Mouse (Mus musculus) lung, embryonic 16.5 days (tissue): ENCODE results near the gene Ube2v1. TPM values are rescaled to one million over a fixed set of nuclear protein-coding genes. Genes with fewer than 3 reads are reported as not detected.

Experiments
- ATAC-seq: fragments of 200-750 bp; cut with Nextera tagmentation; 2 replicates; pipeline ENCODE4 v1.8.0; 2017; ENCODE audit warnings: low read depth, mild to moderate bottlenecking, moderate library complexity
- H3K27ac ChIP-seq: fragments of 300-500 bp; sonication (generic); 2 replicates; pipeline ENCODE4 v1.5.1; 2014; ENCODE audit warnings: mild to moderate bottlenecking, control low read depth, low read length
- H3K27me3 ChIP-seq: fragments of 300-500 bp; sonication (generic); 2 replicates; pipeline ENCODE4 v1.6.1; 2014; ENCODE audit warnings: low read depth, low read length, mixed read lengths; ENCODE audit not compliant: control insufficient read depth, insufficient read depth
- H3K36me3 ChIP-seq: fragments of 300-500 bp; sonication (generic); 2 replicates; pipeline ENCODE4 v1.6.1; 2014; ENCODE audit warnings: low read length; ENCODE audit not compliant: control insufficient read depth, insufficient read depth
- H3K4me1 ChIP-seq: fragments of 300-500 bp; sonication (generic); replicated peaks from 2 replicates; pipeline ENCODE4 v1.6.1; 2014; ENCODE audit warnings: low read length, mixed read lengths; ENCODE audit not compliant: control insufficient read depth, insufficient read depth
- H3K4me2 ChIP-seq: fragments of 300-500 bp; sonication (generic); 2 replicates; pipeline ENCODE4 v1.6.1; 2014; ENCODE audit warnings: low read depth, low read length, control low read depth
- H3K4me3 ChIP-seq: fragments of 300-500 bp; sonication (generic); 2 replicates; pipeline ENCODE4 v1.5.1; 2014; ENCODE audit warnings: mild to moderate bottlenecking, low read length, control low read depth
- H3K9ac ChIP-seq: fragments of 300-500 bp; sonication (generic); 2 replicates; pipeline ENCODE4 v1.6.1; 2014; ENCODE audit warnings: low read length, control low read depth
- H3K9me3 ChIP-seq: fragments of 300-500 bp; sonication (generic); 2 replicates; pipeline ENCODE4 v1.6.1; 2016; ENCODE audit warnings: low read length; ENCODE audit not compliant: control insufficient read depth
- WGBS: fragments of 180-500 bp; shearing (Covaris S2); extraction: QIAGEN DNeasy Blood & Tissue Kit; methylation state at CpG from one replicate; pipeline ENCODE4 v1.1.7; 2014; 5-methylcytosine and 5-hydroxymethylcytosine counted together
- polyA plus RNA-seq: library from polyadenylated mRNA; unstranded; fragments of >200 nt; fragmentation: Nextera tagmentation; extraction: Ambion mirVana; gene quantifications from 2 replicates; pipeline ENCODE4 v1.2.1, GENCODE M21; 2015

The Ube2v1 gene
- polyA plus RNA-seq, 1 experiment from 2014 or later, result 285 TPM

- Histone ChIP-seq H3K27ac (no peak overlapping the region), H3K4me1 (no peaks in the 10 kb centered on the region), H3K9ac (no peak overlapping the region), H3K27me3 (no peaks in the 10 kb centered on the region), H3K4me2 (no peak overlapping the region), H3K36me3 (no peaks in the 10 kb centered on the region), H3K9me3 (no peaks in the 10 kb centered on the region), H3K4me3 (no peak overlapping the region)
- no peak for ATAC-seq
- 81% methylated on average over 5 of the region's 5 CpGs for WGBS
Measured at GRCm38 (mm10) chr2:167668426-167668825, 36.5 kb upstream of the Ube2v1 start.

- Histone ChIP-seq H3K4me1 (peaks cover 7% of the 10 kb centered on the region), H3K36me3 (no peaks in the 10 kb centered on the region), H3K27ac (no peak overlapping the region), H3K4me2 (no peak overlapping the region), H3K9ac (no peak overlapping the region), H3K9me3 (no peaks in the 10 kb centered on the region), H3K4me3 (no peak overlapping the region), H3K27me3 (no peaks in the 10 kb centered on the region)
- WGBS, result 76% methylated on average over 18 of the region's 18 CpGs
- ATAC-seq, result no peak
Measured at GRCm38 (mm10) chr2:167665972-167666713, 34.2 kb upstream of the Ube2v1 start.

- H3K36me3 ChIP-seq, result no peaks in the 10 kb centered on the region
- H3K4me3 ChIP-seq, result no peak overlapping the region
- H3K9ac ChIP-seq, result no peak overlapping the region
- ATAC-seq, result no peak
- H3K4me1 ChIP-seq, result peaks cover 33% of the 10 kb centered on the region
- H3K27me3 ChIP-seq, result no peaks in the 10 kb centered on the region
- H3K4me2 ChIP-seq, result no peak overlapping the region
- WGBS, result 39% methylated on average over 6 of the region's 6 CpGs
- H3K9me3 ChIP-seq, result no peaks in the 10 kb centered on the region
- H3K27ac ChIP-seq, result no peak overlapping the region
Measured at GRCm38 (mm10) chr2:167662713-167663112, 30.8 kb upstream of the Ube2v1 start.

GRCm38 (mm10) chr2:167661270-167662203 is 29.6 kb upstream of the Ube2v1 start, which contains the start of gene Gm20431:
Gene Gm20431, minus strand, starts transcription at chr2:167661496.
- H3K36me3 ChIP-seq, result no peaks in the 10 kb centered on the region
- H3K27me3 ChIP-seq, result no peaks in the 10 kb centered on the region
- H3K4me3 ChIP-seq, result peak within 1 kb of the TSS; percentile 94
- WGBS, result under 1% methylated on average over 84 of the region's 110 CpGs
- H3K4me1 ChIP-seq, result peaks cover 33% of the 10 kb centered on the region
- H3K9ac ChIP-seq, result peak within 1 kb of the TSS; percentile 92
- ATAC-seq, result peak; percentile 97
- peak within 1 kb of the TSS; percentile 68 for H3K27ac ChIP-seq
- peak within 1 kb of the TSS; percentile 96 for H3K4me2 ChIP-seq
- H3K9me3 ChIP-seq, result no peaks in the 10 kb centered on the region

- Histone ChIP-seq H3K27ac (peak overlapping the region; percentile 68), H3K9ac (peak overlapping the region; percentile 92), H3K4me3 (peak overlapping the region; percentile 94), H3K4me2 (peak overlapping the region; percentile 96), H3K9me3 (no peaks in the 10 kb centered on the region), H3K36me3 (no peaks in the 10 kb centered on the region), H3K27me3 (no peaks in the 10 kb centered on the region), H3K4me1 (peaks cover 33% of the 10 kb centered on the region)
- WGBS, result 1% methylated on average over 12 of the region's 12 CpGs
- no peak for ATAC-seq
Measured at GRCm38 (mm10) chr2:167660611-167660971, 28.7 kb upstream of the Ube2v1 start.

- no peaks in the 10 kb centered on the region for H3K36me3 ChIP-seq
- peaks cover 33% of the 10 kb centered on the region for H3K4me1 ChIP-seq
- peak overlapping the region; percentile 68 for H3K27ac ChIP-seq
Measured at GRCm38 (mm10) chr2:167659847-167660610, 28.1 kb upstream of the Ube2v1 start.

GRCm38 (mm10) chr2:167659177-167659846 is 27.4 kb upstream of the Ube2v1 start:
- peak overlapping the region; percentile 94 for H3K4me3 ChIP-seq
- H3K27me3 ChIP-seq, result no peaks in the 10 kb centered on the region
- peak overlapping the region; percentile 92 for H3K9ac ChIP-seq
- no peaks in the 10 kb centered on the region for H3K9me3 ChIP-seq
- peak overlapping the region; percentile 68 for H3K27ac ChIP-seq
- ATAC-seq, result no peak
- no peaks in the 10 kb centered on the region for H3K36me3 ChIP-seq
- peak overlapping the region; percentile 96 for H3K4me2 ChIP-seq
- peaks cover 33% of the 10 kb centered on the region for H3K4me1 ChIP-seq
- WGBS, result 51% methylated on average over 10 of the region's 10 CpGs

More at GRCm38 (mm10) chr2:167659847-167660610, 28.1 kb upstream of the Ube2v1 start:
- ATAC-seq, result peak; percentile 15; the same call in 1 of the 2 replicates
- H3K27me3 ChIP-seq, result no peaks in the 10 kb centered on the region
- H3K4me2 ChIP-seq, result peak overlapping the region; percentile 96
- H3K4me3 ChIP-seq, result peak overlapping the region; percentile 94
- WGBS, result 23% methylated on average over 13 of the region's 13 CpGs
- H3K9me3 ChIP-seq, result no peaks in the 10 kb centered on the region
- H3K9ac ChIP-seq, result peak overlapping the region; percentile 92

GRCm38 (mm10) chr2:167658712-167659111 is 26.8 kb upstream of the Ube2v1 start:
- peak overlapping the region; percentile 96; the same call in 1 of the 2 replicates for H3K4me2 ChIP-seq
- H3K4me1 ChIP-seq, result peaks cover 33% of the 10 kb centered on the region
- H3K4me3 ChIP-seq, result no peak overlapping the region
- no peaks in the 10 kb centered on the region for H3K27me3 ChIP-seq
- peak overlapping the region; percentile 9; the same call in 1 of the 2 replicates for H3K27ac ChIP-seq
- H3K9me3 ChIP-seq, result no peaks in the 10 kb centered on the region
- H3K9ac ChIP-seq, result no peak overlapping the region
- no peaks in the 10 kb centered on the region for H3K36me3 ChIP-seq
- ATAC-seq, result no peak
- WGBS, result 50% methylated on average over 11 of the region's 11 CpGs
